Mouse (Mus musculus) spleen, adult 2 months (tissue): ENCODE results near the gene Pde6h. TPM values are rescaled to one million over a fixed set of nuclear protein-coding genes. Genes with fewer than 3 reads are reported as not detected.

Experiments used
- DNase-seq, 2 experiments: peaks; one replicate each; pipeline versions ENCODE4 v3.0.0 to v3.0.0-alpha.2; 2012 to 2021; ENCODE audit warnings: low spot score in 2 of 2, low read depth in 1 of 2
- H3K27ac ChIP-seq: fragments of 200-500 bp; 2 replicates; pipeline ENCODE4 v1.5.1; 2012; ENCODE audit warnings: low read length, inconsistent platforms; ENCODE audit not compliant: insufficient read depth
- H3K27me3 ChIP-seq: fragments of 200-500 bp; 2 replicates; pipeline ENCODE4 v1.6.1; 2012; ENCODE audit warnings: mild to moderate bottlenecking, moderate library complexity, low read length, inconsistent platforms; ENCODE audit not compliant: control insufficient read depth, insufficient read depth
- H3K36me3 ChIP-seq: fragments of 200-500 bp; 2 replicates; pipeline ENCODE4 v1.6.1; 2012; ENCODE audit warnings: mild to moderate bottlenecking, low read length, inconsistent platforms; ENCODE audit not compliant: control insufficient read depth, insufficient read depth
- H3K4me1 ChIP-seq: fragments of 200-500 bp; 2 replicates; pipeline ENCODE4 v1.6.1; 2011; ENCODE audit warnings: inconsistent platforms; ENCODE audit not compliant: control insufficient read depth, insufficient read depth, insufficient read length
- H3K4me3 ChIP-seq: fragments of 200-500 bp; 2 replicates; pipeline ENCODE4 v1.5.1; 2011; ENCODE audit warnings: mild to moderate bottlenecking, inconsistent platforms; ENCODE audit not compliant: insufficient read depth, insufficient read length; ENCODE audit errors: extremely low read depth
- CTCF ChIP-seq: fragments of 200-500 bp; IDR thresholded peaks from 2 replicates; pipeline ENCODE4 v1.5.1; 2011; ENCODE audit warnings: mild to moderate bottlenecking, inconsistent platforms; ENCODE audit not compliant: insufficient read depth, insufficient read length, insufficient replicate concordance; ENCODE audit errors: extremely low read depth
- POLR2A ChIP-seq: fragments of 200-500 bp; IDR thresholded peaks from 2 replicates; pipeline ENCODE4 v1.6.1; 2011; ENCODE audit warnings: low read depth, low read length, inconsistent platforms
- WGBS: fragments of 180-500 bp; shearing (Covaris S2); methylation state at CpG from one replicate; pipeline ENCODE4 v1.1.7; 2018; 5-methylcytosine and 5-hydroxymethylcytosine counted together
- polyA plus RNA-seq: library from polyadenylated mRNA; depleted of rRNA; stranded (reverse); fragments of >200 nt; gene quantifications from 2 replicates; pipeline ENCODE4 v1.2.3, GENCODE M21; 2012

Gene Pde6h
- polyA plus RNA-seq, 1 experiment, result 0.01 TPM

DNA sequence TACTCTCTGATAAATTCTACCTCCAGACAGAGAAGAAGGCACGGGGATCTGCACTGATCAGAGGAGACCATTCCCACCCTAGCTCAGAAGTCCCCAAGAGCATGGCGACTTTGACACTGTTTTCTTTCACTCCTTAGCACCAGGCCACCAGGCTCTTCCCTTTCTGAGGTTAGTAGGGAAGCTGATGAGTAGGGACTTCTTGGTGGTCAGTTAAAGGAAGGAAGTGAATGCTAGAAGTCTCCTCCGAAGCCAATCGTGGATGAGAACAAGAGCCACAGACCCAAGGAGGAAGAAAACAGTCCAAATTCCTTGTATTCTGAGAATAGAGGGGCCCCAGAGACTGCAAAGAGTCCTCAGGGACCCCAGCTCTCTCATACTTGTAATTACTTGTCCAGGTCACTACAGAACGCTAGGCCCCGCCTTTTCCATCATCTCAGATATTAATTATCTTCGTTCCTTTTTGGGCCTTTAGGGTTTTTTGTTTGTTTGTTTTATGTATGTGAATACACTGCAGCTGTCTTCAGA, 65.0 kb downstream of the Pde6h start:
- DNase-seq, result no peak
- 50% methylated on average over 7 of the region's 7 CpGs for WGBS
- no peak overlapping the region for H3K4me3 ChIP-seq
- H3K27ac ChIP-seq, result no peak overlapping the region
- TF ChIP-seq CTCF (no peak), POLR2A (no peak)
- H3K4me1 ChIP-seq, result no peaks in the 10 kb centered on the region
- H3K27me3 ChIP-seq, result 0 out of 2 replicates have a peak, but pooled peaks cover 2% of the 10 kb centered on the region
- H3K36me3 ChIP-seq, result no peaks in the 10 kb centered on the region

DNA sequence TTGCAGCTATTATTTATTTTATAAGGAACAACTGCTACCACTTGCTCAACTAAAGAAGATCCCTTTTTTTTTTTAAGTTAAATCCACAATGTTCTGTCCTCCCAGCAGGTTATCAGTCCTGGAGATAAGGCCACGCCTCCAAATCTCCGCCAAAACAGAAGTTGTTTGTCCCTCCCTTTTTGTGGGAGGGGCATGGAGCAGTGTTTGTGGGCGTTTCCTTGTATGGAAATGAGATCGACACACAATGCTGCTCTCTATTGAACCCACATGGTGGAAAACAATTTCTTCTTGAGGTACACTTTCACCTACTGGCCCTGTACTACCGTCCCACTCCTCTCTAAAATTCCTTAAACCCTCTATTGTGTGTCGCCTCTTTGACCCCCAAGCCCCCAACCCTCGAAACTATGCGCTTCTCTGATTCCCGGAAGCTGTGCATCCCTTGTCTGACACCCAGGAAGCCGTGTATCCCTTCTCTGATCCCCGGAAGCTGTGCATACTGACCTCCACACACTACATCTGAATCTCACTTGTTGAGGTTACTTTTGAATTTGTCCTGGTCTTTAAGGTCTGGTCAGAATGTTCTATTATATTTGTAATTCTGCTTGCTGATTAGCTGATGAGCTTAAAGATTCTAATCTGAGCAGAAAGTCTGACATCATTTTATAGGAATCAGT, 66.3 kb downstream of the Pde6h start:
- Histone ChIP-seq H3K36me3 (no peaks in the 10 kb centered on the region), H3K27ac (no peak overlapping the region), H3K4me3 (no peak overlapping the region), H3K4me1 (no peaks in the 10 kb centered on the region), H3K27me3 (0 out of 2 replicates have a peak, but pooled peaks cover 2% of the 10 kb centered on the region)
- WGBS, result 78% methylated on average over 11 of the region's 11 CpGs
- TF ChIP-seq CTCF, result no peak
- no peak for TF ChIP-seq POLR2A
- DNase-seq, result no peak

DNA sequence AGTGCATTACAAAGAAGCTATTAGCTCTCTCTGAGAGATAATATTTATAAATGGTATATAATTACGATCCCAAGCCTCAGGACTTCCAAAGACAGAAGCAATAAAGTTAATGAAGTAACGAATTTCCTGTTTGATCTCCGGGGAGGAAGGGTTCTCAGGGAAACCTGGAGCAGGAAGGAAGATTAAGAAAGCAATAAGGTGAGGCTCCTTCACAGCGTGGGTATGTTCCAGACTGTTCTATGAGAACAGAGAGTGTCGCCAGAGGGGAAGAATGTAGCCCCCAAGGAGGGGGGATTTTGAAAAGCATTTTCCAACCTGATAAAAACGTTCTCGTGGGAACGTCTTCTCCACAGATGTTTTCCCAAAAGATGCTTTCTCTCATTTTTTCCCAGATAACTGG, 66.9 kb downstream of the Pde6h start:
- WGBS, result 75% methylated on average over 8 of the region's 8 CpGs
- Histone ChIP-seq H3K36me3 (no peaks in the 10 kb centered on the region), H3K4me3 (no peak overlapping the region), H3K27me3 (0 out of 2 replicates have a peak, but pooled peaks cover 2% of the 10 kb centered on the region), H3K4me1 (no peaks in the 10 kb centered on the region), H3K27ac (no peak overlapping the region)
- DNase-seq, result no peak
- TF ChIP-seq CTCF (no peak), POLR2A (no peak)

DNA sequence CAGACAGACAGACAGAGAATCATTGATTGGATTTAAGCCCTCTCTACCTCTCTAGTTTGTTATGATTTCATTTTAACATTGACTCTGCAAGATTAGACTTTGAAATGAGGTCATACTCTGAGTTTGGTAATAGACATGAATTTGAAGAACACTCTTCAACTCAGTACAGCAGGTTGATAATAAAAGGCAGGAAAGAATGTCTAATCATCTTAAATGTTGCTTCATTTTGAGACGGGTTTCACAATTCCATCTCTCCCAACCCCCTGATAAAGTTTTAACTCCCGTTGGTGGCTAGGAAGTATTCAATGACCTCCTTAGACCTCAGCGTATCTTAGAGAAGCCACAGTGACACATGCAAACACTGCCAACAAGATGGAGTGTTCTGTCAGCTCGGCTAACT, 69.9 kb downstream of the Pde6h start:
- TF ChIP-seq CTCF, result no peak
- no peak for TF ChIP-seq POLR2A
- Histone ChIP-seq H3K4me1 (no peaks in the 10 kb centered on the region), H3K4me3 (no peak overlapping the region), H3K27me3 (0 out of 2 replicates have a peak, but pooled peaks cover 2% of the 10 kb centered on the region), H3K36me3 (no peaks in the 10 kb centered on the region), H3K27ac (no peak overlapping the region)
- DNase-seq, result no peak
- WGBS, result 76% methylated on average over 4 of the region's 4 CpGs

DNA sequence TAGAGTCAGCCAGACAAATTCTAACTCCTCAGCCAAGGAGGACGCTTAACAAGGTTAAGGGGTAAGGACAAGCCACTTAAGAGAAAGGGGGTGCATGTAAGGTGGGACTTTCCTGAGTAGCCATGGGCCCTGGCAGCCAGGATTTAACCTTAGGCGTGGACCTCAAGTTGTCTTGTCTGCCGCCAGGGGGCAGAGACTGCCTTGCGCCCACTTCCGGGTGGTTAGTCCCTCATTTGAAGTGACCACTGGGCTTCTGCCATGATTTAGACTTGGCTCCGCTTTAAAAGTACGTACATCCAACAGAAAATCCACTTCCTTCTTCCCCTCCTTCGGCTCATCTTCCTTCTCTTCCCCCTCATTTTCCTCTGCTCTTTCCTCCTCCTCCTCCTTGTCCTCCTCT, 71.9 kb downstream of the Pde6h start:
- Histone ChIP-seq H3K4me1 (no peaks in the 10 kb centered on the region), H3K36me3 (no peaks in the 10 kb centered on the region), H3K4me3 (no peak overlapping the region), H3K27ac (no peak overlapping the region), H3K27me3 (0 out of 2 replicates have a peak, but pooled peaks cover 2% of the 10 kb centered on the region)
- DNase-seq, result no peak
- WGBS, result 85% methylated on average over 8 of the region's 8 CpGs
- TF ChIP-seq CTCF (0 out of 2 replicates have a peak, but pooled peaks have one; percentile 6), POLR2A (no peak)

DNA sequence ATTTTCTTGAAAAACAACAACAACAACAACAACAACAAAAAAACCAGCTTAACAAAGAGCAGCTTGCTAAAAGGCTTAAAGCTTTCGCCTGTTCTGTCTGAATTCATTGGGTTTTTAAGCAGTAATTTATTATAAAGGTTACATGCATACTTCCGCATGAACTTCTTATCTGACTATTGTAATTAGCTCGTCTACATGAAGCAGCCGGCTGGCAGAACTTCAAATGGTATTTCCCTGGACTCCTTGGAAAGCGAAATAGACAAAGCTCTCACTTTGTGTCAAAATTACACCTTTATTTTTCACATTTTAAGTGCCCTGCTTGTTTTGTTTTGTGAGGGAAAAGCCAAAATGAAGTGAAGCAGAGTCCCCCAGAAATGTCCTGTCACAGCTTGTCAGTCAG, 72.7 kb downstream of the Pde6h start:
- no peak overlapping the region for H3K27ac ChIP-seq
- H3K27me3 ChIP-seq, result 0 out of 2 replicates have a peak, but pooled peaks cover 2% of the 10 kb centered on the region
- no peaks in the 10 kb centered on the region for H3K36me3 ChIP-seq
- TF ChIP-seq POLR2A, result no peak
- TF ChIP-seq CTCF, result no peak
- H3K4me1 ChIP-seq, result no peaks in the 10 kb centered on the region
- H3K4me3 ChIP-seq, result no peak overlapping the region
- WGBS, result 73% methylated on average over 5 of the region's 5 CpGs
- DNase-seq, result no peak

DNA sequence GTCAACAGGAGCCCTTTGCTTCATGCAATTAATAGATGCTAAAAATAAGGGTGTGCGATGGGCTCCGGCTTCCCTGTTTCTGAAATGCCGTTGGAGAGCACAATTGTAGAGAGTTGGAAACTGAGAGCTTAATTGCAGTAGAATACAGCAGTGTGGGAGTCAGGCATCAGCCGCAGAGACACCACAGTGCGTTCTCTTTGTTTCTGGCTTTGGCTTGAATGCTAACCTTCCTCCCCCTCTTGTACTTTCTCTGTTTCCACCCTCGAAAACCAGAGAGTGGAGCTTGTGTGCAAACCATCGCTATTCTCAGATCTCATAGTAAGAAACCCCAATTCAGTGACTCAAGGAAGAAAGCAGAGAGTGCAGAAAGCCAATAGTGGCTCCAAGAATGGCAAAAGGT, 74.5 kb downstream of the Pde6h start:
- Histone ChIP-seq H3K27me3 (no peaks in the 10 kb centered on the region), H3K36me3 (no peaks in the 10 kb centered on the region), H3K4me1 (no peaks in the 10 kb centered on the region), H3K27ac (no peak overlapping the region), H3K4me3 (no peak overlapping the region)
- 89% methylated on average over 7 of the region's 7 CpGs for WGBS
- TF ChIP-seq POLR2A (no peak), CTCF (no peak)
- no peak for DNase-seq
